Mouse (Mus musculus) Patski (cell line): ENCODE data around the gene Cldn4. TPM values are rescaled to one million over a fixed set of nuclear protein-coding genes. Genes with fewer than 3 reads are reported as not detected.

Experiments
- ATAC-seq: fragments of 100-300 bp; one replicate; pipeline ENCODE4 v1.8.0; 2021
- CTCF ChIA-PET: fragments of 350-600 bp; sonication (Branson Sonifier 250); formaldehyde crosslinking; loops from one replicate; lab custom pipeline; 2022; ENCODE audit warnings: inconsistent platforms; lab: Charles Lee
- POLR2A ChIA-PET: fragments of 350-600 bp; sonication (Branson Sonifier 250); formaldehyde crosslinking; loops from one replicate; lab custom pipeline; 2022; ENCODE audit warnings: antibody characterized with exemption, inconsistent platforms; lab: Charles Lee
- DNase-seq: peaks from one replicate; pipeline ENCODE4 v3.0.0-alpha.2; 2011; ENCODE audit warnings: low read depth, low spot score
- H3K27me3 ChIP-seq: fragments of 371-371 bp; one replicate; pipeline ENCODE4 v1.5.1; 2021
- CTCF ChIP-seq: fragments of 100-300 bp; IDR thresholded peaks from one replicate; pipeline ENCODE4 v1.5.1; 2021
- in situ Hi-C: fragments of 300-500 bp; cut with MboI; formaldehyde crosslinking; loops from 3 replicates; pipeline ENCODE4 v1.11.1; 2018; ENCODE audit warnings: low pct_unique_long_range_greater_than_20kb, mixed read lengths
- polyA plus RNA-seq: library from polyadenylated mRNA; unstranded; gene quantifications from one replicate; pipeline ENCODE4 v1.2.3, GENCODE M21; 2021

The Cldn4 gene
- polyA plus RNA-seq, 1 experiment from 2014 or later = 0.09 TPM

GRCm38 (mm10) chr5:134920106-134920687, 26.5 kb downstream of the Cldn4 start:
- ChIA-PET POLR2A (interaction anchor here (0.6 to 1.2 kb wide), 2 partner anchors 11 to 46 kb away, joined by 3 to 5 read pairs; no protein-coding TSS in a partner anchor), CTCF (interaction anchor here (1.2 to 5.5 kb wide), 5 partner anchors 10 to 46 kb away, joined by 3 to 28 read pairs (median 5); no protein-coding TSS in a partner anchor)

GRCm38 (mm10) chr5:134919097-134919496, 27.6 kb downstream of the Cldn4 start:
- H3K27me3 ChIP-seq = no peaks in the 10 kb centered on the region
- DNase-seq (no peak), ATAC-seq (no peak)
- ChIA-PET CTCF (interaction anchor here (1.2 to 5.5 kb wide), 5 partner anchors 11 to 47 kb away, joined by 3 to 28 read pairs (median 6); no protein-coding TSS in a partner anchor), POLR2A (interaction anchor here (1.0 kb wide), 1 partner anchor 10 kb away, joined by 3 read pairs; no protein-coding TSS in a partner anchor)
- in situ Hi-C loops = loop anchor here (5.0 to 10.0 kb wide), 2 partner anchors 48 to 366 kb away; no protein-coding TSS in a partner anchor
- no peak for TF ChIP-seq CTCF

More at GRCm38 (mm10) chr5:134920106-134920687, 26.5 kb downstream of the Cldn4 start:
- no peak for TF ChIP-seq CTCF
- no peaks in the 10 kb centered on the region for H3K27me3 ChIP-seq
- DNase-seq (no peak), ATAC-seq (no peak)
- in situ Hi-C loops = no loop called here

DNA sequence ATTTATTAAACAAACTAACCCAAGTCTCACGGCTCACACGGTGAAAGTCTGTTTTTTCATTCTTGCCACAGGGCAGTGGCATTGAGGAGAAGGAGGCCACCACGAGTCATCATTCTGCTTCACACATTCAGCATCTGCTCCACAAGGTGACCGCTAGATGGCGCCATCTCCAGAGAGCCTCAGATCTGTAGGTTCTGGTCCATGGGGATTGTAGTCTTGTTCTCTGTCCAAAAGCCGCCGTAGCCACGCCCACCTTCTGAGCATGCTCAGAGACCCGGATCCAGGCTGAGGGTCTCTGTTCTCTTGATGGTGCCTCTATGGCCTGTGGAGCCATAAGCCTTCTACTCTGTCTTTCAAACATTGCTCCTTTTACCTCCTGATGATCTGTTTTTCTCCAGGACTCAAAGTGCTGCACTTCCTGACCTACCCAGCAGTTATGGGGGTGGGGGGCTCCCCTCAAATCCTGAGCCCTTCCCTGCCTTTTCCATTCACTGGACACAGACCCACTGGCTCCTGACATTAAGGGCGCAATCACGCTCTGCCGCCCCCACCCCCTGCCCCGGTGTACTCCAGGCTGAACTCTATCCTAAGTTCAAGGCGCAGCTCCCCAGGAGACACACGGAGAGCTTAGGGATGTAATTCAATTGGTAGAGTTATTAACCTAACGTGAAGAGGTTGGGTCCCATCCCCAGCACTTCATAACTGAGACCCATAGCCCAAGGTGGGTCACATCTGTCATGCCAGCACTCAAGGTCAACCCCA, 28.5 kb downstream of the Cldn4 start:
- ATAC-seq (no peak), DNase-seq (no peak)

DNA sequence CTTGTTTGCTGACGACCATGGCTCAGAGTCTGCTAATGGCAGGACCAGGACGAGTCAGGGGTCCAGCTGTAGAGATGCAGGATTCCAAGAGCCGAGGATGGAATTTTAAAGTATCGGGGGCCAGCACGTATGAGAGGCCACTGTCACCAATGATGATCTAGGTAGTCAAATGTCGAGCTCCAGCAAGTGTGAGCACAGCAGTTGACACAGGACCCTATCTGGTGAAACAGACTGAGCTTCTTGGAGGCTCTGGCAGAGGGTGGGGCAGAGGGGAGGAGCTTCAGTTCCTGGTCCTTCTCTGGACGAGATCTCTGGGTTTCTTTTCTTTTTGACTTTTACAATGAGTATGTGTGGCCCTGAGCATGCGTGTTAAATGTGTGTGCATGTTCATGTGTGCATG, 31.4 kb downstream of the Cldn4 start, which contains the start of gene Cldn13:
TSS of gene Cldn13 (minus strand) at position 216 of the 400 bp plus-strand sequence.
- POLR2A ChIA-PET = no interaction called here
- TF ChIP-seq CTCF = no peak
- no peaks in the 10 kb centered on the region for H3K27me3 ChIP-seq
- DNase-seq (no peak), ATAC-seq (no peak)
- CTCF ChIA-PET = interaction anchor here (0.9 to 2.5 kb wide), 3 partner anchors 8 to 50 kb away, joined by 4 to 10 read pairs (median 4); no protein-coding TSS in a partner anchor
- in situ Hi-C loops = loop anchor here (5.0 to 10.0 kb wide), 2 partner anchors 52 to 369 kb away; no protein-coding TSS in a partner anchor

More for the DNA sequence above, 28.5 kb downstream of the Cldn4 start:
- in situ Hi-C loops = loop anchor here (5.0 to 10.0 kb wide), 2 partner anchors 49 to 367 kb away; no protein-coding TSS in a partner anchor
- POLR2A ChIA-PET = interaction anchor here (0.7 to 1.0 kb wide), 2 partner anchors 11 to 46 kb away, joined by 3 read pairs; no protein-coding TSS in a partner anchor
- CTCF ChIA-PET = interaction anchor here (1.8 to 5.5 kb wide), 3 partner anchors 10 to 48 kb away, joined by 6 to 28 read pairs (median 10); no protein-coding TSS in a partner anchor
- no peaks in the 10 kb centered on the region for H3K27me3 ChIP-seq
- peak; percentile 76 for TF ChIP-seq CTCF

DNA sequence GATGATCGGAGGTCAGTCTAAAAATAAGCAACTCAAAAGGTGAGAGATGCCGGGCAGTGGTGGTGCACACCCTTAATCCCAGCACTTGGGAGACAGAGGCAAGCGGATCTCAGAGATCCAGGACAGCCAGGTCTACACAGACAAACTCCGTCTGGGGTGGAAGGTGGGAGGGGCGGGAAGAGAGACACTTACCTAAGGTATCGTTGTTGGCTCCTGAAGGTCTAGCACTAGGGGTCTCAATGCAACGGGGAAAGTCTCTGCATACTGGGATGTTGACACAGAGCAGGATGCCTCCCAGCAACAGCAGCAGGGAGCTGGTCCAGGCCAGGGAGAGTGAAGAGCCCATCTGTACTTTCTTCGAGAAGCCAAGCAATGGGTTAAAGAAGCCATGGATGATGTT, 32.2 kb downstream of the Cldn4 start:
- DNase-seq (no peak), ATAC-seq (no peak)
- POLR2A ChIA-PET = no interaction called here
- CTCF ChIA-PET = interaction anchor here (1.6 to 2.5 kb wide), 2 partner anchors 7 to 51 kb away, joined by 4 to 10 read pairs; no protein-coding TSS in a partner anchor
- no peak for TF ChIP-seq CTCF
- in situ Hi-C loops = loop anchor here (10.0 kb wide), 1 partner anchor 370 kb away; no protein-coding TSS in a partner anchor
- H3K27me3 ChIP-seq = no peaks in the 10 kb centered on the region

- CTCF ChIA-PET = no interaction called here
- H3K27me3 ChIP-seq = no peaks in the 10 kb centered on the region
- ATAC-seq (no peak), DNase-seq (no peak)
- no peak for TF ChIP-seq CTCF
- POLR2A ChIA-PET = interaction anchor here (0.6 kb wide), 1 partner anchor 19 kb away, joined by 3 read pairs; no protein-coding TSS in a partner anchor
- in situ Hi-C loops = loop anchor here (10.0 kb wide), 1 partner anchor 371 kb away; no protein-coding TSS in a partner anchor
Measured at GRCm38 (mm10) chr5:134913753-134914152, 33.0 kb downstream of the Cldn4 start.

- no peak for DNase-seq
- ChIA-PET CTCF (no interaction called here), POLR2A (interaction anchor here (0.6 kb wide), 1 partner anchor 18 kb away, joined by 3 read pairs; no protein-coding TSS in a partner anchor)
- in situ Hi-C loops = loop anchor here (10.0 kb wide), 1 partner anchor 371 kb away; no protein-coding TSS in a partner anchor
- ATAC-seq = no peak
- TF ChIP-seq CTCF = no peak
- H3K27me3 ChIP-seq = no peaks in the 10 kb centered on the region
Measured at GRCm38 (mm10) chr5:134913352-134913751, 33.4 kb downstream of the Cldn4 start.

GRCm38 (mm10) chr5:134911901-134912300, 34.8 kb downstream of the Cldn4 start:
- POLR2A ChIA-PET = no interaction called here
- H3K27me3 ChIP-seq = no peaks in the 10 kb centered on the region
- no peak for TF ChIP-seq CTCF
- ATAC-seq (no peak), DNase-seq (no peak)
- CTCF ChIA-PET = interaction anchor here (1.0 kb wide), 1 partner anchor 54 kb away, joined by 3 read pairs; no protein-coding TSS in a partner anchor
- in situ Hi-C loops = loop anchor here (10.0 kb wide), 1 partner anchor 373 kb away; no protein-coding TSS in a partner anchor

- ChIA-PET POLR2A (no interaction called here), CTCF (interaction anchor here (0.7 to 4.9 kb wide), 27 partner anchors 9 to 378 kb away, joined by 3 to 101 read pairs (median 6); partner anchors contain the start of genes Abhd11, Cldn13, Mettl27 and Stx1a)
- in situ Hi-C loops = loop anchor here (10.0 kb wide), 1 partner anchor 412 kb away; no protein-coding TSS in a partner anchor
- TF ChIP-seq CTCF = peak; percentile 100
- DNase-seq (peak; percentile 83), ATAC-seq (peak; percentile 53)
- H3K27me3 ChIP-seq = peaks cover 4% of the 10 kb centered on the region
Measured at GRCm38 (mm10) chr5:134907135-134907534, 39.6 kb downstream of the Cldn4 start.
